In the genomic region with DNA sequence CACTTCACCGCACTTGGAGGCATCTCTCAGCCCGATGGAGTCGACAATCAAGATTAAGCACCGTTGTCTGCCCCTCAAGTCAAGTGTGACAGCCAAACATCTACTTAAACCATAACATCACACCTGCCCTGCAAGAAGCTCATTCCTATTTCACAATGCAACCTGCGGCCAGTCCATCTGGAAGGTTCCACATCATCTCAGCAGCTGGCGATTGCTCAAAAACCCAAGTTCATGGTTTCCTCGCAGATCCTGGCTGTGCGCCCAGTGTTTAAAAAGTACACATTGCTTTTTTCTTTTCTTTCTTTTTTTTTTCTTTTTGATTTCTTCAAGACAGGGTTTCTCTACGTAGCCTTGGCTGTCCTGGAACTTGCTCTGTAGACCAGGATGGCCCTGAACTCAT, we compare ENCODE assay signal across 12 mouse cellular contexts. TPM values are rescaled to one million over a fixed set of nuclear protein-coding genes. Genes with fewer than 3 reads are reported as not detected.
DNase-seq lines count a peak whose midpoint lies in the region; ATAC-seq and TF ChIP-seq lines count a peak whose summit lies in the region.
"Had no signal": no experiment of that assay in that cellular context is flagged by ENCODE, and none has a peak within 500 bp of the region (broad histone marks: within the 10 kb centered on the region; RNA-seq: fewer than 3 reads in every experiment).

No protein-coding gene starts in this region.

- H3K4me1 ChIP-seq in liver, adult 2 months (ENCODE audit: control insufficient read depth, insufficient read depth, low read length), result peaks cover 5% of the 10 kb centered on the region
- H3K4me1 ChIP-seq in liver, postnatal 0 days (ENCODE audit: insufficient read depth), result no peaks in the 10 kb centered on the region
- H3K4me1 ChIP-seq in lung, adult 2 months (ENCODE audit: control insufficient read depth, insufficient read depth, low read length), result no peaks in the 10 kb centered on the region
- no peaks in the 10 kb centered on the region; the same call in 1 of the 2 replicates for H3K4me1 ChIP-seq in midbrain, embryonic 11.5 days (ENCODE audit: control insufficient read depth, insufficient read depth, low read length)
- H3K4me1 ChIP-seq: embryonic facial prominence, embryonic 13.5 days; liver, embryonic 15.5 days had no signal

- no peak overlapping the region for H3K4me2 ChIP-seq in liver, postnatal 0 days (ENCODE audit: low read depth, low read length)
- H3K4me2 ChIP-seq in midbrain, embryonic 11.5 days, result no peak overlapping the region
- H3K4me2 ChIP-seq: embryonic facial prominence, embryonic 13.5 days; heart, embryonic 12.5 days; liver, embryonic 15.5 days had no signal

- no peaks in the 10 kb centered on the region for H3K27me3 ChIP-seq in liver, adult 2 months (ENCODE audit: control insufficient read depth, insufficient read depth, low read length)
- no peaks in the 10 kb centered on the region for H3K27me3 ChIP-seq in liver, postnatal 0 days (ENCODE audit: insufficient read depth, low read length)
- no peaks in the 10 kb centered on the region for H3K27me3 ChIP-seq in midbrain, embryonic 11.5 days (ENCODE audit: control insufficient read depth, insufficient read depth, low read length)
- H3K27me3 ChIP-seq: embryonic facial prominence, embryonic 13.5 days; heart, embryonic 12.5 days had no signal

- TF ChIP-seq CTCF in liver, adult 2 months (IDR thresholded peaks at IDR 0.05; ENCODE audit: low read depth, low read length), result no peak
- no peak for TF ChIP-seq CTCF in liver, postnatal 0 days (IDR thresholded peaks at IDR 0.05; ENCODE audit: low read depth)
- no peak for TF ChIP-seq CTCF in lung, adult 2 months (IDR thresholded peaks at IDR 0.05; ENCODE audit: insufficient read depth, low read length)

- WGBS in liver, adult 2 months, result 57% methylated on average over 9 of the region's 9 CpGs
- WGBS in liver, postnatal 0 days (ENCODE audit: insufficient replicate concordance), result 76% methylated on average over 9 of the region's 9 CpGs
- 42% methylated on average over 9 of the region's 9 CpGs for WGBS in lung, adult 2 months
- WGBS in midbrain, embryonic 11.5 days, result 90% methylated on average over 9 of the region's 9 CpGs

- no peaks in the 10 kb centered on the region for H3K79me2 ChIP-seq in liver, adult 2 months (ENCODE audit: control insufficient read depth, insufficient read depth, low read length)

- peak; percentile 72 for DNase-seq in liver, adult 2 months (ENCODE audit: extremely low read depth, low read depth, low spot score)
- no peak for DNase-seq in liver, postnatal 0 days
- DNase-seq in lung, adult 2 months, result peak; percentile 32
- peak; percentile 48 for DNase-seq in testis, postnatal 14 days (ENCODE audit: low spot score)
- no peak for DNase-seq in midbrain, embryonic 11.5 days (ENCODE audit: low spot score, missing footprints)
- DNase-seq in heart, adult 11 months, result no peak
- DNase-seq: cerebellum, adult 9-10 months had no signal

- no peaks in the 10 kb centered on the region for H3K36me3 ChIP-seq in liver, adult 2 months (ENCODE audit: control insufficient read depth, insufficient read depth, low read length)
- H3K36me3 ChIP-seq in liver, postnatal 0 days (replicated peaks; ENCODE audit: insufficient read depth, low read length), result no peaks in the 10 kb centered on the region
- no peaks in the 10 kb centered on the region for H3K36me3 ChIP-seq in midbrain, embryonic 11.5 days (ENCODE audit: control insufficient read depth, insufficient read depth, low read length)
- H3K36me3 ChIP-seq: embryonic facial prominence, embryonic 13.5 days; heart, embryonic 12.5 days; liver, embryonic 15.5 days had no signal

- no peak overlapping the region for H3K27ac ChIP-seq in liver, adult 2 months (replicated peaks; ENCODE audit: insufficient read depth, low read depth, low read length)
- no peak overlapping the region for H3K27ac ChIP-seq in liver, postnatal 0 days (ENCODE audit: low read depth)
- H3K27ac ChIP-seq in midbrain, embryonic 11.5 days (ENCODE audit: low read depth, low read length), result no peak overlapping the region
- H3K27ac ChIP-seq: embryonic facial prominence, embryonic 13.5 days; liver, embryonic 15.5 days had no signal

- H3K4me3 ChIP-seq in liver, adult 2 months (ENCODE audit: insufficient read depth, low read depth, low read length), result no peak overlapping the region
- no peak overlapping the region for H3K4me3 ChIP-seq in liver, postnatal 0 days (ENCODE audit: low read depth, low read length)
- no peak overlapping the region for H3K4me3 ChIP-seq in lung, adult 2 months (replicated peaks; ENCODE audit: extremely low read depth, low read depth, low read length)
- H3K4me3 ChIP-seq in midbrain, embryonic 11.5 days (ENCODE audit: low read depth, low read length), result no peak overlapping the region
- H3K4me3 ChIP-seq: embryonic facial prominence, embryonic 13.5 days; heart, embryonic 12.5 days; liver, embryonic 15.5 days had no signal

- TF ChIP-seq EP300 in liver, postnatal 0 days (IDR thresholded peaks at IDR 0.05; ENCODE audit: low read depth), result no peak

- no peak overlapping the region for H3K9ac ChIP-seq in liver, adult 2 months (ENCODE audit: low read depth, low read length)
- no peak overlapping the region for H3K9ac ChIP-seq in liver, postnatal 0 days (replicated peaks)
- H3K9ac ChIP-seq in midbrain, embryonic 11.5 days (ENCODE audit: low read length), result no peak overlapping the region
- H3K9ac ChIP-seq: embryonic facial prominence, embryonic 13.5 days; heart, embryonic 12.5 days; liver, embryonic 15.5 days had no signal

- no peak for TF ChIP-seq POLR2A in liver, adult 2 months (IDR thresholded peaks at IDR 0.05; ENCODE audit: extremely low read depth, insufficient read depth, low read length)
- TF ChIP-seq POLR2A in lung, adult 2 months (IDR thresholded peaks at IDR 0.05; ENCODE audit: borderline replicate concordance, extremely low read depth, low read depth, low read length), result no peak

- H3K9me3 ChIP-seq in liver, postnatal 0 days (ENCODE audit: low read length), result 0 out of 2 replicates have a peak, but pooled peaks cover 2% of the 10 kb centered on the region
- no peaks in the 10 kb centered on the region for H3K9me3 ChIP-seq in midbrain, embryonic 11.5 days (ENCODE audit: control insufficient read depth, low read length)
- H3K9me3 ChIP-seq: embryonic facial prominence, embryonic 13.5 days; heart, embryonic 12.5 days had no signal

- no peak for ATAC-seq in liver, postnatal 0 days
- peak; percentile 36; the same call in 1 of the 2 replicates for ATAC-seq in common myeloid progenitor, adult 5-6 weeks (replicated peaks; ENCODE audit: low read depth, poor library complexity, severe bottlenecking)
- ATAC-seq in midbrain, embryonic 11.5 days (ENCODE audit: low FRiP score), result no peak
- ATAC-seq: activated CD4-positive, CD25-positive, alpha-beta regulatory T cell, adult 4 months had no signal

RNA-seq across cellular contexts. Expression of gene Tpt1, which starts 28.7 kb away (rescaled TPM):
- 1,382 and 1,429 TPM in 2 replicates for total RNA-seq in liver, adult 2 months (2014; rRNA removed)
- polyA plus RNA-seq in liver, adult 2 months (2012; rRNA removed), result 1,392 and 1,422 TPM in 2 replicates
- polyA plus RNA-seq in liver, postnatal 0 days (2015; fragmentation: Nextera tagmentation; extraction: Ambion mirVana), result 874 and 942 TPM in 2 replicates
- total RNA-seq in common myeloid progenitor, adult 5-6 weeks (2017), result 1,030 and 1,151 TPM in 2 replicates
- polyA plus RNA-seq in lung, adult 2 months (2012; rRNA removed), result 1,159 and 1,652 TPM in 2 replicates
- polyA plus RNA-seq in midbrain, embryonic 11.5 days (2014; fragmentation: Nextera tagmentation; extraction: Ambion mirVana), result 1,099 and 1,119 TPM in 2 replicates

Comparison
In these comparisons a context has a peak if more than half of its experiments do, and no peak if none do; other contexts are left out.
1. DNase-seq: peak in liver, adult 2 months (single experiment), lung, adult 2 months (single experiment) and testis, postnatal 14 days (single experiment); none in liver, postnatal 0 days (single experiment), midbrain, embryonic 11.5 days (single experiment) and heart, adult 11 months (single experiment).